Mouse (Mus musculus) cerebellum, postnatal 36 days (tissue): ENCODE measurements around the gene Olfr114.

ENCODE experiments used
- DNase-seq, 2 experiments: peaks; one replicate each; pipeline ENCODE4 v3.0.0; 2021 to 2022; ENCODE audit warnings: mixed read lengths in 2 of 2

Gene Olfr114

GRCm38 (mm10) chr17:37592643-37593042, at the start of gene Olfr114:
Gene Olfr114, minus strand, starts transcription at chr17:37592743.
- no peak for DNase-seq

GRCm38 (mm10) chr17:37627009-37627408, 34.5 kb upstream of the Olfr114 start, which contains the start of the genes Olfr115 and Olfr116:
Gene Olfr115, minus strand, starts transcription at chr17:37627109.
Gene Olfr116, minus strand, starts transcription at chr17:37627199.
- DNase-seq: no peak

GRCm38 (mm10) chr17:37577563-37577962, 15.0 kb downstream of the Olfr114 start, which contains the start of gene Olfr113:
Gene Olfr113, minus strand, starts transcription at chr17:37577663.
- no peak for DNase-seq

GRCm38 (mm10) chr17:37569351-37569750, 23.2 kb downstream of the Olfr114 start, which contains the start of gene Olfr112:
Gene Olfr112, minus strand, starts transcription at chr17:37569451.
- DNase-seq: no peak

GRCm38 (mm10) chr17:37558913-37559615, 33.5 kb downstream of the Olfr114 start:
- no peak for DNase-seq

- no peak for DNase-seq
Observed at GRCm38 (mm10) chr17:37543800-37544435, 48.6 kb downstream of the Olfr114 start.

- DNase-seq: no peak
Observed at GRCm38 (mm10) chr17:37541454-37542119, 51.0 kb downstream of the Olfr114 start.
